Mouse (Mus musculus) cortical plate, adult 2 months (tissue): ENCODE measurements at regions not wholly inside any gene's neighbourhood (a gene's known extent, or its start where the extent isn't known, plus 50 kb on each side); places are given as distances from the start of the nearest gene placed in this dataset.

Source experiments
- CTCF ChIP-seq: fragments of 200-500 bp; IDR thresholded peaks from 2 replicates; pipeline ENCODE4 v1.5.1; 2011; ENCODE audit warnings: mild to moderate bottlenecking, control low read depth, low read length; ENCODE audit not compliant: insufficient read depth; ENCODE audit errors: extremely low read depth
- POLR2A ChIP-seq: fragments of 200-500 bp; IDR thresholded peaks from 2 replicates; pipeline ENCODE4 v1.6.1; 2011; ENCODE audit warnings: mild to moderate bottlenecking, low read length, control low read depth; ENCODE audit not compliant: insufficient read depth; ENCODE audit errors: extremely low read depth

DNA sequence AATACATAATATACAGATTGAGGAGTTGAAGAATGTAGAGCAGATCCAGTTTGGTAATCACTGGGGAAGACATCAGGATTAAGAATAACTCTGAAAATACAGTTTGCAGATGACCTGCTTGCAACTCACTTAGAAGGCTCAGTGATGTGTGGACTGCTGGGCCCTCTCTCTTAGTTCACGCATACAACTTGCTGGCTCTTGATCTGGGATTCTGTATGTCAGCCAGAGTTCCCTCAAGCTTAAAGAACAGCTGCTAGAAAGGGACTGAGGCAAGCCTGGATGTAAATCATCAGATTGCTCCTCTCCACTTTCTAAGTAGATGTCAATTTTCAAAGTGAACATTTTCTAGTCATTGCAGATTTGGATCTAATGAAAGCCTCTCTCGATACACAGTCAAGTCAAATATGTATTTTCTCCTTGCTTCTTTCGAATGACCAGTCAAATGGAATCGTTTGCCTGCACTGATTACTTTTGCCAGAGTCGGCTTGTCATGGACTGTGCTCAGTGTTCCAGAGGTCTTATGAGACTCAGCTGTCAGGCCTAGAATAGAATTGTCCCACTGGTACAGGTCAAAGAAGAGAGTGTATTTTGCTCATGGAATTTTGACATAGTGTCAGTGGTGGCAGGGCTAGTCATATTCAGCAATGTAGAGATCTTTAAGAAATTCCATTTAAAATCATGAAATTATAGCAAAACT, 334.2 kb upstream of the Cwc22 start:
- no peak for TF ChIP-seq POLR2A
- no peak for TF ChIP-seq CTCF
